Mouse (Mus musculus) forebrain, embryonic 16.5 days (tissue): ENCODE results near the gene Abhd14b. TPM values are rescaled to one million over a fixed set of nuclear protein-coding genes. Genes with fewer than 3 reads are reported as not detected.

Source experiments
- ATAC-seq: fragments of 200-750 bp; cut with Nextera tagmentation; 2 replicates; pipeline ENCODE4 v1.8.0; 2017; ENCODE audit warnings: mild to moderate bottlenecking, moderate library complexity
- H3K27ac ChIP-seq: fragments of 300-500 bp; sonication (generic); 2 replicates; pipeline ENCODE4 v1.5.1; 2014; ENCODE audit warnings: low read length, control low read depth
- H3K27me3 ChIP-seq: fragments of 300-500 bp; sonication (generic); replicated peaks from 2 replicates; pipeline ENCODE4 v1.6.1; 2014; ENCODE audit warnings: low read length; ENCODE audit not compliant: control insufficient read depth, insufficient read depth
- H3K36me3 ChIP-seq: fragments of 300-500 bp; sonication (generic); 2 replicates; pipeline ENCODE4 v1.6.1; 2014; ENCODE audit not compliant: control insufficient read depth, insufficient read depth
- H3K4me1 ChIP-seq: fragments of 300-500 bp; sonication (generic); replicated peaks from 2 replicates; pipeline ENCODE4 v1.6.1; 2014; ENCODE audit warnings: low read length; ENCODE audit not compliant: control insufficient read depth, insufficient read depth
- H3K4me2 ChIP-seq: fragments of 300-500 bp; sonication (generic); 2 replicates; pipeline ENCODE4 v1.6.1; 2014; ENCODE audit warnings: mild to moderate bottlenecking, low read length, control low read depth
- H3K4me3 ChIP-seq: fragments of 300-500 bp; sonication (generic); replicated peaks from 2 replicates; pipeline ENCODE4 v1.5.1; 2014; ENCODE audit warnings: mild to moderate bottlenecking, low read length, control low read depth
- H3K9ac ChIP-seq: fragments of 300-500 bp; sonication (generic); replicated peaks from 2 replicates; pipeline ENCODE4 v1.6.1; 2014; ENCODE audit warnings: low read depth, low read length, control low read depth
- H3K9me3 ChIP-seq: fragments of 300-500 bp; sonication (generic); 2 replicates; pipeline ENCODE4 v1.6.1; 2016; ENCODE audit warnings: low read length; ENCODE audit not compliant: control insufficient read depth
- WGBS: fragments of 180-500 bp; shearing (Covaris S2); extraction: QIAGEN DNeasy Blood & Tissue Kit; methylation state at CpG from one replicate; pipeline ENCODE4 v1.1.7; 2014; 5-methylcytosine and 5-hydroxymethylcytosine counted together
- polyA plus RNA-seq: library from polyadenylated mRNA; unstranded; fragments of >200 nt; fragmentation: Nextera tagmentation; extraction: Ambion mirVana; gene quantifications from 2 replicates; pipeline ENCODE4 v1.2.1, GENCODE M21; 2015

The Abhd14b gene
- polyA plus RNA-seq, 1 experiment from 2014 or later = 7.7 TPM

DNA sequence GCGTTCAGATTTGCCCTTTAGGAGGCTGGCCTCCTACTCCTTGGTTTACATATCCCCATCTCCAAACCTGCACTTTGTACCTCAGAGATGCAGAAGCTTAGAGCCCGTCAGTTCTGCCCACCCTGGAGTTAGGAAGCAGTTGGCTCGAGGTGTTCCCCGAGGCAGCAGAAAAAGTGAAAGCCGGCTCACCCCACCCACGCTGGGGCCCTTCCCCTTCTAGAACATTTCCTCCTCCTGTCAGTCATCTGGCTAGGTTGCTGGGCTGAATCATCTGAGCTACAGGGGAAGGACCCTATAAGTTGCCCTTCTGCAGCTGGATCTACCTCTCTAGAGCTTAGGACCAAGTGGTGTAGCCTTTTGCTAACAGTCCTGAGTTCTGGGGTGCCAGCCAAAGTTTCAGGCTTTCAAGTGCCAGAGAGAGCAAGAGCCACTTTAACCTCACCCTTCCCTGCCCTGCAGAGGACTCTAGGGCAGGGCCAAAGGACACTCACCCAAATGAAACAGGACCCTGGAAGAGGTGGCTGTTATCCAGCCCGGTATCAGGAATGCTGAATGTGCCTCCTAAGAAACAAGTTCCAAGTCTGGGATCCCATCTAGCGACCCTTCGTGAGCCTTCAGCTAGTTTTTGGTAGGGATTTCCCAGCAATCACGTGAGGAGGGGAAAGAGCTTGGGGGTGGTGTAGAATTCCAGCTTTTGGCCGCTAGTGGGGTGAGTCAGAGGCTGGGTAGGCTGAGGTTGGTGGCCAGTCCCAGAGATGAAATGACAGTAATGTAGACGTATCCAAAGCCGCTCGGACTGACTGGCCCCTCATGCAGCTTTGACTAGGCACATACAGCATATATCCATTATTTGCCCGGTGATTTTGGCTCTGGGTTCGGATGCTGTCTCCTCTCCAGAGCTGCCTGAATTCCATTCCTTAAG is 29.0 kb downstream of the Abhd14b start:
- no peak for ATAC-seq
- no peak overlapping the region for H3K27ac ChIP-seq

GRCm38 (mm10) chr9:106476924-106477484 is 29.7 kb downstream of the Abhd14b start, which contains the start of gene Parp3:
TSS of gene Parp3 (minus strand) at chr9:106476949.
- no peaks in the 10 kb centered on the region for H3K36me3 ChIP-seq
- WGBS = under 1% methylated on average over 41 of the region's 41 CpGs

More for the DNA sequence above, 29.0 kb downstream of the Abhd14b start:
- peaks cover 20% of the 10 kb centered on the region for H3K4me1 ChIP-seq
- H3K9ac ChIP-seq = no peak overlapping the region
- no peaks in the 10 kb centered on the region for H3K36me3 ChIP-seq
- WGBS = 35% methylated on average over 16 of the region's 16 CpGs
- H3K4me2 ChIP-seq = peak overlapping the region; percentile 28
- no peaks in the 10 kb centered on the region for H3K27me3 ChIP-seq
- no peaks in the 10 kb centered on the region for H3K9me3 ChIP-seq
- H3K4me3 ChIP-seq = 0 out of 2 replicates have a peak overlapping the region, but pooled peaks have one; percentile 6

DNA sequence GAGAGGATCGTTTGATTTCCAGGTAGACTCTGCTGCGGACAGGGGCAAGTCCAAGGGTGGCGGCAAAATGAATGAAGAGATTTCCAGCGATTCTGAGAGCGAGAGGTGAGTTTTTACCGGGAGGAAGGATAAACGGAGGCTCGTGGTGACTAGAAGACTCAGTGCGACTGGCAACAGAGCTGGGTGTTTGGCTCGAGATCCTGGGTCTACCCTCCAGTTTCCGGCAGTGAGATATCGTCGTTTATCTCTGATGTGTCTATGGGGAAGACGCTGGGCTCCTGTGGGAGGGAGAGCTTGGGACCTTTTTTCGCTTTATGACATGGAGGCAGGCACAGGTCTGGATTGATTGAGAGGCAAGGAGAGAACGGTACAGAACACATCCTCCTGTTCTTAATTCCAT is 30.4 kb downstream of the Abhd14b start:
- no peak overlapping the region for H3K27ac ChIP-seq
- no peaks in the 10 kb centered on the region for H3K36me3 ChIP-seq
- H3K9me3 ChIP-seq = no peaks in the 10 kb centered on the region
- 5% methylated on average over 16 of the region's 16 CpGs for WGBS
- peak overlapping the region; percentile 66 for H3K4me3 ChIP-seq
- peaks cover 20% of the 10 kb centered on the region for H3K4me1 ChIP-seq
- H3K4me2 ChIP-seq = peak overlapping the region; percentile 77
- H3K27me3 ChIP-seq = no peaks in the 10 kb centered on the region
- peak overlapping the region; percentile 56 for H3K9ac ChIP-seq
- no peak for ATAC-seq

More at GRCm38 (mm10) chr9:106476924-106477484, 29.7 kb downstream of the Abhd14b start, which contains the start of gene Parp3:
- H3K27ac ChIP-seq = no peak within 1 kb of the TSS
- peak within 1 kb of the TSS; percentile 56 for H3K9ac ChIP-seq
- H3K4me1 ChIP-seq = peaks cover 20% of the 10 kb centered on the region
- peak; percentile 99 for ATAC-seq
- no peaks in the 10 kb centered on the region for H3K27me3 ChIP-seq
- no peaks in the 10 kb centered on the region for H3K9me3 ChIP-seq
- peak within 1 kb of the TSS; percentile 66 for H3K4me3 ChIP-seq
- peak within 1 kb of the TSS; percentile 77 for H3K4me2 ChIP-seq

DNA sequence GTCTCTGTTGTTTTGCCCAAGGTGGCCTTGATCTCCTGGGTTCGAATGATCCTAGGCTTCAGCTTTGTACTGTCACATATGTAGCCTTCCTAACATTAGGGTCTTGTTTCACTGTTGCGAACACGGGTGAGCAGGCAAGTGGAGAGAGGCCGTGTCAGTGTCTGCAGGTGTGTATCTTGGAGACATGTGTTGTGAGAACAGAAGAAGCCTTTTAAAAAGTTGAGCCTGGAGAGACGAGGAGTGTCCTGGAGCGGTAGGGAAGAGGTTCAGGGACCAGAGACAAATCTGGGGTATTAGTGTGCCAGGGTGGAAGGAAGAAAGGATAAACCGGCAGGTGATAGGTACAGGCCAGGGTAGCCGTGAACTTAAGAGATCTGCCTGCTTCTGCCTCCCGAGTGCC is 30.8 kb downstream of the Abhd14b start:
- H3K4me2 ChIP-seq = peak overlapping the region; percentile 77
- peak overlapping the region; percentile 66 for H3K4me3 ChIP-seq
- no peaks in the 10 kb centered on the region for H3K27me3 ChIP-seq
- no peak overlapping the region for H3K9ac ChIP-seq
- ATAC-seq = no peak
- no peak overlapping the region for H3K27ac ChIP-seq
- peaks cover under 1% of the 10 kb centered on the region for H3K36me3 ChIP-seq
- WGBS = 83% methylated on average over 9 of the region's 9 CpGs
- H3K4me1 ChIP-seq = peaks cover 20% of the 10 kb centered on the region
- no peaks in the 10 kb centered on the region for H3K9me3 ChIP-seq

DNA sequence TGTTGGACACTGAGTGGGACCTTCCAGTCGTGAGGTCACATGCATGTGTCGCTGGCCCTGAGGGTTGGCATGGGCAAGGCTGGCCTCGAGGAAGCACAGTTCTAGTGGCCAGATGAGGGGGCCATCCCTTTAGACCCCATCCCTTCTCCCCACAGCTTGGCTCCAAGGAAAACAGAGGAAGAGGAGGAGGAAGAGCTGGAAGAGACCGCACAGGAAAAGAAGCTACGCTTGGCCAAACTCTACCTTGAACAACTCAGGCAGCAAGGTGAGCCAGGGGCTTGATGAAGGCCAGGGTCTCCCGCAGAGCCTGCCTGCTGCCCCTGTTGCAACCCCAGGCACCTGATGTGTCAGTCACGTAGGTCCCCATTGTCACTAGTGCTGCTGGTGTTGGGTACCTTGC is 33.3 kb downstream of the Abhd14b start:
- H3K9me3 ChIP-seq = no peaks in the 10 kb centered on the region
- H3K4me3 ChIP-seq = no peak overlapping the region
- WGBS = 95% methylated on average over 7 of the region's 7 CpGs
- H3K27ac ChIP-seq = no peak overlapping the region
- H3K9ac ChIP-seq = no peak overlapping the region
- H3K4me2 ChIP-seq = no peak overlapping the region
- peaks cover 17% of the 10 kb centered on the region for H3K4me1 ChIP-seq
- H3K27me3 ChIP-seq = no peaks in the 10 kb centered on the region
- no peak for ATAC-seq
- peaks cover 15% of the 10 kb centered on the region for H3K36me3 ChIP-seq

- H3K27me3 ChIP-seq = no peaks in the 10 kb centered on the region
- no peak for ATAC-seq
Observed at GRCm38 (mm10) chr9:106481075-106481474, 33.8 kb downstream of the Abhd14b start.

GRCm38 (mm10) chr9:106481676-106482075 is 34.4 kb downstream of the Abhd14b start:
- Histone ChIP-seq H3K9ac (no peak overlapping the region), H3K4me3 (no peak overlapping the region), H3K9me3 (no peaks in the 10 kb centered on the region), H3K36me3 (peaks cover 15% of the 10 kb centered on the region), H3K4me1 (peaks cover 12% of the 10 kb centered on the region), H3K27me3 (no peaks in the 10 kb centered on the region), H3K27ac (no peak overlapping the region), H3K4me2 (no peak overlapping the region)
- 93% methylated on average over 13 of the region's 13 CpGs for WGBS
- ATAC-seq = no peak

More at GRCm38 (mm10) chr9:106481075-106481474, 33.8 kb downstream of the Abhd14b start:
- Histone ChIP-seq H3K36me3 (peaks cover 15% of the 10 kb centered on the region), H3K4me2 (no peak overlapping the region), H3K9me3 (no peaks in the 10 kb centered on the region), H3K4me3 (no peak overlapping the region), H3K4me1 (peaks cover 17% of the 10 kb centered on the region), H3K27ac (no peak overlapping the region), H3K9ac (no peak overlapping the region)
- WGBS = 98% methylated on average over 15 of the region's 15 CpGs

- WGBS = 88% methylated on average over 17 of the region's 17 CpGs
- no peak for ATAC-seq
- peaks cover 15% of the 10 kb centered on the region for H3K36me3 ChIP-seq
Observed at GRCm38 (mm10) chr9:106482578-106483115, 35.4 kb downstream of the Abhd14b start.

GRCm38 (mm10) chr9:106483136-106483535 is 35.9 kb downstream of the Abhd14b start:
- Histone ChIP-seq H3K9ac (no peak overlapping the region), H3K27me3 (no peaks in the 10 kb centered on the region), H3K4me1 (peaks cover 6% of the 10 kb centered on the region), H3K4me2 (no peak overlapping the region), H3K27ac (no peak overlapping the region), H3K9me3 (no peaks in the 10 kb centered on the region), H3K36me3 (peaks cover 15% of the 10 kb centered on the region), H3K4me3 (no peak overlapping the region)
- WGBS = 98% methylated on average over 10 of the region's 10 CpGs
- ATAC-seq = no peak

More at GRCm38 (mm10) chr9:106482578-106483115, 35.4 kb downstream of the Abhd14b start:
- Histone ChIP-seq H3K27me3 (no peaks in the 10 kb centered on the region), H3K4me1 (peaks cover 11% of the 10 kb centered on the region), H3K4me3 (no peak overlapping the region), H3K27ac (no peak overlapping the region), H3K9ac (no peak overlapping the region), H3K4me2 (no peak overlapping the region), H3K9me3 (no peaks in the 10 kb centered on the region)
